Mouse (Mus musculus) lung, postnatal 0 days (tissue): ENCODE measurements at regions not wholly inside any gene's neighbourhood (a gene's known extent, or its start where the extent isn't known, plus 50 kb on each side); places are given as distances from the start of the nearest gene placed in this dataset.
A peak's percentile ranks its signal among the peaks of the same experiment; 100 is the strongest.

Experiments
- ATAC-seq: fragments of 200-750 bp; cut with Nextera tagmentation; 2 replicates; pipeline ENCODE4 v1.8.0; 2017; ENCODE audit warnings: moderate library complexity
- DNase-seq: peaks from one replicate; pipeline ENCODE4 v3.0.0-alpha.2; 2016; ENCODE audit warnings: low spot score
- H3K27ac ChIP-seq: fragments of 300-500 bp; sonication (generic); 2 replicates; pipeline ENCODE4 v1.5.1; 2014; ENCODE audit warnings: antibody characterized with exemption, mild to moderate bottlenecking, low read length, mixed read lengths
- H3K27me3 ChIP-seq: fragments of 300-500 bp; sonication (generic); replicated peaks from 2 replicates; pipeline ENCODE4 v1.6.1; 2014; ENCODE audit warnings: low read length, mixed read lengths; ENCODE audit not compliant: insufficient read depth
- H3K36me3 ChIP-seq: fragments of 300-500 bp; sonication (generic); 2 replicates; pipeline ENCODE4 v1.6.1; 2014; ENCODE audit warnings: low read length, mixed read lengths; ENCODE audit not compliant: insufficient read depth
- H3K4me1 ChIP-seq: fragments of 300-500 bp; sonication (generic); 2 replicates; pipeline ENCODE4 v1.6.1; 2014; ENCODE audit warnings: antibody characterized with exemption, low read depth, low read length, mixed read lengths; ENCODE audit not compliant: insufficient read depth
- H3K4me2 ChIP-seq: fragments of 300-500 bp; sonication (generic); replicated peaks from 2 replicates; pipeline ENCODE4 v1.6.1; 2014; ENCODE audit warnings: low read depth, mild to moderate bottlenecking, low read length, moderate library complexity, mixed read lengths
- H3K4me3 ChIP-seq: fragments of 300-500 bp; sonication (generic); 2 replicates; pipeline ENCODE4 v1.5.1; 2014; ENCODE audit warnings: low read depth, low read length
- H3K9ac ChIP-seq: fragments of 300-500 bp; sonication (generic); replicated peaks from 2 replicates; pipeline ENCODE4 v1.6.1; 2014; ENCODE audit warnings: low read depth, mild to moderate bottlenecking
- H3K9me3 ChIP-seq: fragments of 300-500 bp; sonication (generic); 2 replicates; pipeline ENCODE4 v1.6.1; 2016; ENCODE audit warnings: low read length, mixed read lengths
- CTCF ChIP-seq: IDR thresholded peaks from 2 replicates; pipeline ENCODE4 v1.5.1; 2016; ENCODE audit warnings: antibody characterized with exemption, mild to moderate bottlenecking
- EP300 ChIP-seq: IDR thresholded peaks from 2 replicates; pipeline ENCODE4 v1.6.1; 2016; ENCODE audit warnings: antibody characterized with exemption, mild to moderate bottlenecking, control low read depth
- WGBS: fragments of 180-500 bp; shearing (Covaris S2); extraction: QIAGEN DNeasy Blood & Tissue Kit; methylation state at CpG from one replicate; pipeline ENCODE4 v1.1.7; 2014; 5-methylcytosine and 5-hydroxymethylcytosine counted together

DNA sequence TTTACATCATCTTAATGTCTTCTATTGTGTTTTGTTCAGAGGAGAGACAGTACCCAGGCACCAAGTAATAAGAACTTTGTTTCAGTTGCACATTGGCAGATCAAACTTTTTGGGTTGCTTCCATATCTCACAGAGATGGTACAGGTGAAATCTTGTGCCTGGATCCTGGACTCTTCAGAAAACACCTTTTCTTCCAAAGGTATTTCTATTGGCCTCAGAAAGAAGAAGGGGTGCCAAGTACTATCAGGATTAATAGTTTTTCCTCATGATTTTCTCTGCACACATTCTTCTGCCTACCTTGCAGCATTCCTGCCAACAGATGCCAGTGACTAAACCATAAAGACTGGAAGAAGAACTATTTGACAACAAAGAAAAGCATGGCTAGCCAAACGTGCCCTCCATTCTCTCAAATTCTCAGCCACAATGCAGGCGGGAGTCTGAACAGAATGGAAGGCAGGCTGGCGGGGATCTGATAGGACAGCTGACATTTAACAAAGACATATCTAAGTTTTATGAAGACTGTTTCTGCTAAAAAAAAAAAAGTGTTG, 137.6 kb upstream of the Avpr1a start:
- Histone ChIP-seq H3K4me2 (no peak overlapping the region), H3K9ac (no peak overlapping the region), H3K9me3 (no peaks in the 10 kb centered on the region), H3K27ac (no peak overlapping the region), H3K4me1 (no peaks in the 10 kb centered on the region), H3K4me3 (no peak overlapping the region), H3K36me3 (no peaks in the 10 kb centered on the region), H3K27me3 (no peaks in the 10 kb centered on the region)
- ATAC-seq (no peak), DNase-seq (no peak)
- no peak for TF ChIP-seq CTCF
- no peak for TF ChIP-seq EP300
- WGBS: 72% methylated on average over 3 of the region's 3 CpGs

DNA sequence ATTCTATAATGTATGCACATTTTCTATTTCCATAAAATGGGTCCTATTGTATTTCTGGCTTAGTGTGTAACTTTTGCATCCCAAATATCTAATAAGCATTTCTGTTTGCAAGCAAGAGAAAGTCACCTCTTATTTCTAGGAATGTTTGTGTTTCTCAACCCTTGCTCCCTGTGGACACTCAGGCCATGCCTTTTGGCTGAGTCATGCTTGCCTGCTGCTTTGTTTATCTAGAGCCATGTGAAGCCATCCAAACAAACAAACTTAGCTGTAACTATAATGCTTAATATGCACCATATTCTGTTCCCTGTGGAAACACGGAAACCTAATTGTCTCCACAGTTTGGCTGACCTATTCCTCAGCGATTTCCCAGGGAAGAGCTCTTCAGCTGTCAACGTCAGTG, 139.6 kb upstream of the Avpr1a start:
- no peaks in the 10 kb centered on the region for H3K27me3 ChIP-seq
- no peak overlapping the region for H3K4me2 ChIP-seq
- ATAC-seq: no peak

DNA sequence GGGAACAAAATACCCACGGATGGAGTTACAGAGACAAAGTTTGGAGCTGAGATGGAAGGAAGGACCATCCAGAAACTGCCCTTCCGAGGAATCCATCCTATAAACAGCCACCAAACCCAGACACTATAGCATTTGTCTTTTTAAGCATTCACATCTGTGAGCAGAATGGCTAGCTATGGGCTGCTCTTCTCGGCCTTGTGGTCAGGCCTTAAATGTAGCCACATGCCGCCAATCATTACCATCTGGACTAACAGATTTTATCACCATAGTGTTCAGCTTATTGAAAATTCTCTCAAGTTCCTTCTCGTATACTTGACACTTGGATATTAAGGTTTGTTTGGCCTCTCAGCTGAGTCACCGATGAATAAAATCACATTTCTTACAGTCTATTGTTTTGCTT, 146.0 kb upstream of the Avpr1a start:
- Histone ChIP-seq H3K9me3 (no peaks in the 10 kb centered on the region), H3K36me3 (no peaks in the 10 kb centered on the region), H3K9ac (no peak overlapping the region), H3K27me3 (no peaks in the 10 kb centered on the region), H3K27ac (no peak overlapping the region), H3K4me2 (no peak overlapping the region), H3K4me3 (no peak overlapping the region), H3K4me1 (no peaks in the 10 kb centered on the region)
- WGBS: 81% methylated on average over 6 of the region's 6 CpGs
- ATAC-seq: no peak
- no peak for DNase-seq
- TF ChIP-seq EP300: no peak
- no peak for TF ChIP-seq CTCF

More for the DNA sequence above, 139.6 kb upstream of the Avpr1a start:
- Histone ChIP-seq H3K4me1 (no peaks in the 10 kb centered on the region), H3K36me3 (no peaks in the 10 kb centered on the region), H3K4me3 (no peak overlapping the region), H3K9ac (no peak overlapping the region), H3K27ac (no peak overlapping the region), H3K9me3 (no peaks in the 10 kb centered on the region)
- no peak for DNase-seq
- 77% methylated on average over 3 of the region's 3 CpGs for WGBS
- TF ChIP-seq EP300: no peak

DNA sequence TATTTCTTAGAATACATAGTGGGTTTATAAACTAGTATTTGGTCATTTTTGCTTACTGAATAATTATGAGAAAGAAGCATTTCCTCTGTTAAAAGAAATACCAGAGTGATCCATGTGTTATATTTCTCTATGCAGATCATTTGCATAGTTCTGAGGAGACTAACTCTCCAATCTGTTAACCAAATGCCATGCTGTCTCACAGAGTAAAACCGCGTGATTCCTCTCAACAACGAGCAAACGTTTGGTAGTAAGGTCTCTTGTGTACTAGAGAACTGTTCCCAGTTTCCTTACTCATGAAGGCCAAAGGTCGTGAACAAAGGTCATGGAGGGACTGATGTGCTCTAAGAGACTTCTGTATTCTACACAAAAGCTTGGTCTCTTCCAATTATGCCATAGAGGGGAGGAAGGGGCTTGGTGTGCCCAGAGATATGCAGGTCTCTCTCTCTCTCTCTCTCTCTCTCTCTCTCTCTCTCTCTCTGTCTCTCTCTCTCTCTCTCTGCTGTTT, 152.3 kb upstream of the Avpr1a start:
- Histone ChIP-seq H3K4me1 (no peaks in the 10 kb centered on the region), H3K36me3 (no peaks in the 10 kb centered on the region), H3K4me3 (no peak overlapping the region), H3K9ac (no peak overlapping the region), H3K4me2 (no peak overlapping the region), H3K27me3 (no peaks in the 10 kb centered on the region), H3K9me3 (no peaks in the 10 kb centered on the region), H3K27ac (no peak overlapping the region)
- ATAC-seq: no peak
- TF ChIP-seq CTCF (no peak), EP300 (no peak)
- no peak for DNase-seq
- 54% methylated on average over 5 of the region's 5 CpGs for WGBS

DNA sequence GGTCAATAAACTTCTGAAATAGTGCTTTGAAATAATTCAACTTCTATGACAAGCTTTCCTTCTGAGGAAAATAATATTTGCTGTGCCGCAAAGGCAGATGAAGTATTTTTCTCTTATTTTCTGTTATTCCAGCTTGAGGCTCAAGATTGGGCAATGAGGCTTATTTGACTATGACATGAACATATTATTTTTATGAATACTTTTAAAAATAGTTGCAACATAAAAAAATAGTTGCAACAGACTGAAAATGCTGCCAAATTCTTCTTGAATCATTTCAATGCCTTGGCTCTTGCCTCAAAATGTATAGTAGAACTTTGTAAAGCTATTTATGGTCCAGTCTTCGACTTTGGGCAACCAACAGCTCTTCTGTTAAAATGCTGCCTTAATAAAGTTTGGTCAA, 156.7 kb upstream of the Avpr1a start:
- TF ChIP-seq EP300 (peak; percentile 65), CTCF (no peak)
- Histone ChIP-seq H3K36me3 (no peaks in the 10 kb centered on the region), H3K4me3 (no peak overlapping the region), H3K4me2 (no peak overlapping the region), H3K27me3 (no peaks in the 10 kb centered on the region), H3K4me1 (no peaks in the 10 kb centered on the region), H3K9me3 (no peaks in the 10 kb centered on the region), H3K9ac (no peak overlapping the region), H3K27ac (no peak overlapping the region)
- peak; percentile 91 for DNase-seq
- ATAC-seq: peak; percentile 50
- WGBS: 63% methylated on average over 2 of the region's 2 CpGs

DNA sequence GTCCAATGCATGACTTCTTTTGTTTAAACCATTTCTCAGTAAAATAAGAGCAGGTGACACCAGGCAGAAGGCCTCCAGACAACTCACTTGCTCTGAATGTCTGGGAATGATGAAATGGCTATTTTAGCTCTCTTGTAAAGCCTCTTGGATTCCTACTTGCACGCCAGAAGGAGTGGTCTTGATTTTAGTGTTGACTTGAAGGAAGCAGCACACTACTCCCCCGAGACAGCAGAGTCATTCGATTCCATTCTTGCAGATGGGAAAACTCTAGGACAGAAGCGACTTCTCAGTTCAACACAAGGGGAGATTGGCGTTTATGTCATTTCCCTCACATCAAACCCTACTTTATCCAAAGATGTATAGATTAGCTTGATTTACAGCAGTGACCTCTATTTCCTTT, 157.2 kb upstream of the Avpr1a start:
- no peak overlapping the region for H3K4me2 ChIP-seq
- no peak overlapping the region for H3K9ac ChIP-seq
- H3K36me3 ChIP-seq: no peaks in the 10 kb centered on the region
- H3K27me3 ChIP-seq: no peaks in the 10 kb centered on the region
- no peak for ATAC-seq
- no peaks in the 10 kb centered on the region for H3K9me3 ChIP-seq
- no peak overlapping the region for H3K27ac ChIP-seq
- DNase-seq: peak; percentile 23
- H3K4me1 ChIP-seq: no peaks in the 10 kb centered on the region
- TF ChIP-seq EP300 (no peak), CTCF (no peak)
- H3K4me3 ChIP-seq: no peak overlapping the region
- 64% methylated on average over 5 of the region's 5 CpGs for WGBS

DNA sequence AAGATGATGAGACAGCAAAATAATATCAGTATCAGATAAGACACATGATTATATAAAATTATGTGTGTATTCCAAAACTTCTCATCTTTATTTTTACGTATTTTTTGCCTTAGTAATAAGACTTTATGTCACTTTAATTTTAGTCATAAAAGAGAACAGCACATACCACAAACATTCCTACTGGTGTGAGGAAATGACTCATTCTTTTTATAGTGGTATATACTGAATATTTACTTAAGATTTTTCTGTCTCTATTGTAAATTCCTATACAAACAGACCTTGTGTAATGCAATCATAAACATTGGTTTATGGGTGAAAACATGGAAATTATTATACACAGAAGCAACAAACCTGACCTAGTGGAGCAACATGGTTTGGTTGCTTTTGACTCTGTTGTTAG, 173.4 kb upstream of the Avpr1a start:
- Histone ChIP-seq H3K4me1 (no peaks in the 10 kb centered on the region), H3K9ac (no peak overlapping the region), H3K36me3 (no peaks in the 10 kb centered on the region), H3K4me3 (no peak overlapping the region), H3K27me3 (no peaks in the 10 kb centered on the region), H3K9me3 (no peaks in the 10 kb centered on the region), H3K4me2 (no peak overlapping the region), H3K27ac (no peak overlapping the region)
- TF ChIP-seq EP300 (no peak), CTCF (no peak)
- WGBS: 44% methylated on average over 1 of the region's 1 CpGs
- DNase-seq (peak; percentile 29), ATAC-seq (no peak)
